Mouse (Mus musculus): ENCODE results near the gene Adh6a.

- TF ChIP-seq CTCF (IDR thresholded peaks at IDR 0.05) (no peak), EP300 (IDR thresholded peaks at IDR 0.05) (no peak)
Measured at GRCm38 (mm10) chr3:138373920-138374319, 60.8 kb downstream of the Adh6a start.
